Mouse (Mus musculus) embryonic facial prominence, embryonic 12.5 days (tissue): ENCODE data around the gene Ssh2. TPM values are rescaled to one million over a fixed set of nuclear protein-coding genes. Genes with fewer than 3 reads are reported as not detected.

Source experiments
- ATAC-seq: fragments of 200-750 bp; cut with Nextera tagmentation; 2 replicates; pipeline ENCODE4 v1.8.0; 2017; ENCODE audit not compliant: insufficient number of reproducible peaks, insufficient read depth, low FRiP score, low TSS enrichment
- H3K27ac ChIP-seq: fragments of 300-500 bp; sonication (generic); 2 replicates; pipeline ENCODE4 v1.5.1; 2016; ENCODE audit warnings: mild to moderate bottlenecking
- H3K27me3 ChIP-seq: fragments of 300-500 bp; sonication (generic); 2 replicates; pipeline ENCODE4 v1.6.1; 2016; ENCODE audit warnings: mild to moderate bottlenecking, moderate library complexity
- H3K36me3 ChIP-seq: fragments of 300-500 bp; sonication (generic); 2 replicates; pipeline ENCODE4 v1.6.1; 2016; ENCODE audit warnings: mild to moderate bottlenecking
- H3K4me1 ChIP-seq: fragments of 300-500 bp; sonication (generic); 2 replicates; pipeline ENCODE4 v1.6.1; 2016
- H3K4me2 ChIP-seq: fragments of 300-500 bp; sonication (generic); replicated peaks from 2 replicates; pipeline ENCODE4 v1.6.1; 2016; ENCODE audit warnings: mild to moderate bottlenecking, moderate library complexity
- H3K4me3 ChIP-seq: fragments of 300-500 bp; sonication (generic); 2 replicates; pipeline ENCODE4 v1.5.1; 2016; ENCODE audit warnings: mild to moderate bottlenecking
- H3K9ac ChIP-seq: fragments of 300-500 bp; sonication (generic); 2 replicates; pipeline ENCODE4 v1.6.1; 2016; ENCODE audit warnings: mild to moderate bottlenecking, moderate library complexity
- H3K9me3 ChIP-seq: fragments of 300-500 bp; sonication (generic); 2 replicates; pipeline ENCODE4 v1.6.1; 2016; ENCODE audit warnings: mild to moderate bottlenecking, moderate library complexity
- WGBS: fragments of 180-500 bp; shearing (Covaris S2); methylation state at CpG from one replicate; pipeline ENCODE4 v1.1.7; 2016; 5-methylcytosine and 5-hydroxymethylcytosine counted together
- polyA plus RNA-seq: library from polyadenylated mRNA; unstranded; fragments of >200 nt; fragmentation: Nextera tagmentation; extraction: Ambion mirVana; gene quantifications from 2 replicates; pipeline ENCODE4 v1.2.1, GENCODE M21; 2016

Gene Ssh2
- polyA plus RNA-seq, 1 experiment from 2014 or later, result 10.5 TPM

- H3K27ac ChIP-seq, result no peak overlapping the region
- ATAC-seq, result no peak
- WGBS, result 53% methylated on average over 1 of the region's 1 CpGs
- no peaks in the 10 kb centered on the region for H3K9me3 ChIP-seq
- no peak overlapping the region for H3K9ac ChIP-seq
- no peaks in the 10 kb centered on the region for H3K27me3 ChIP-seq
- peaks cover 6% of the 10 kb centered on the region; the same call in 1 of the 2 replicates for H3K4me1 ChIP-seq
- H3K4me2 ChIP-seq, result no peak overlapping the region
- H3K36me3 ChIP-seq, result no peaks in the 10 kb centered on the region
- no peak overlapping the region for H3K4me3 ChIP-seq
Measured at GRCm38 (mm10) chr11:77194762-77195161, 21.3 kb upstream of the Ssh2 start.

GRCm38 (mm10) chr11:77195360-77196109 lies 20.6 kb upstream of the Ssh2 start:
- no peak overlapping the region for H3K4me3 ChIP-seq
- WGBS, result 76% methylated on average over 11 of the region's 11 CpGs
- no peaks in the 10 kb centered on the region for H3K36me3 ChIP-seq
- no peak overlapping the region for H3K9ac ChIP-seq
- peaks cover 6% of the 10 kb centered on the region; the same call in 1 of the 2 replicates for H3K4me1 ChIP-seq
- no peak overlapping the region for H3K4me2 ChIP-seq
- no peaks in the 10 kb centered on the region for H3K27me3 ChIP-seq
- no peaks in the 10 kb centered on the region for H3K9me3 ChIP-seq
- no peak for ATAC-seq
- H3K27ac ChIP-seq, result no peak overlapping the region

GRCm38 (mm10) chr11:77196181-77197143 lies 19.6 kb upstream of the Ssh2 start:
- H3K9ac ChIP-seq, result no peak overlapping the region
- H3K4me2 ChIP-seq, result no peak overlapping the region
- 30% methylated on average over 4 of the region's 4 CpGs for WGBS
- no peaks in the 10 kb centered on the region for H3K27me3 ChIP-seq
- no peaks in the 10 kb centered on the region for H3K9me3 ChIP-seq
- no peak overlapping the region for H3K27ac ChIP-seq
- no peak overlapping the region for H3K4me3 ChIP-seq
- peaks cover 6% of the 10 kb centered on the region; the same call in 1 of the 2 replicates for H3K4me1 ChIP-seq
- H3K36me3 ChIP-seq, result no peaks in the 10 kb centered on the region
- no peak for ATAC-seq

GRCm38 (mm10) chr11:77199636-77200035 lies 16.5 kb upstream of the Ssh2 start:
- 0 out of 2 replicates have a peak, but pooled peaks cover 3% of the 10 kb centered on the region for H3K4me1 ChIP-seq
- WGBS, result 48% methylated on average over 4 of the region's 4 CpGs
- no peaks in the 10 kb centered on the region for H3K9me3 ChIP-seq
- no peak overlapping the region for H3K9ac ChIP-seq
- H3K27me3 ChIP-seq, result no peaks in the 10 kb centered on the region
- no peak overlapping the region for H3K4me2 ChIP-seq
- no peak overlapping the region for H3K4me3 ChIP-seq
- no peak overlapping the region for H3K27ac ChIP-seq
- H3K36me3 ChIP-seq, result no peaks in the 10 kb centered on the region
- no peak for ATAC-seq

GRCm38 (mm10) chr11:77200703-77201102 lies 15.4 kb upstream of the Ssh2 start:
- H3K4me2 ChIP-seq, result no peak overlapping the region
- 87% methylated on average over 1 of the region's 1 CpGs for WGBS
- 0 out of 2 replicates have a peak, but pooled peaks cover 3% of the 10 kb centered on the region for H3K4me1 ChIP-seq
- H3K4me3 ChIP-seq, result no peak overlapping the region
- H3K27me3 ChIP-seq, result no peaks in the 10 kb centered on the region
- no peaks in the 10 kb centered on the region for H3K9me3 ChIP-seq
- no peak for ATAC-seq
- H3K9ac ChIP-seq, result no peak overlapping the region
- H3K27ac ChIP-seq, result no peak overlapping the region
- H3K36me3 ChIP-seq, result no peaks in the 10 kb centered on the region

GRCm38 (mm10) chr11:77214142-77214692 lies 1.9 kb upstream of the Ssh2 start:
- Histone ChIP-seq H3K27me3 (no peaks in the 10 kb centered on the region), H3K9ac (no peak overlapping the region), H3K36me3 (no peaks in the 10 kb centered on the region), H3K4me3 (no peak overlapping the region), H3K4me1 (peaks cover 8% of the 10 kb centered on the region; the same call in 1 of the 2 replicates), H3K27ac (no peak overlapping the region), H3K9me3 (no peaks in the 10 kb centered on the region), H3K4me2 (no peak overlapping the region)
- ATAC-seq, result no peak
- WGBS, result 85% methylated on average over 1 of the region's 1 CpGs

GRCm38 (mm10) chr11:77214755-77215154 lies 1.3 kb upstream of the Ssh2 start:
- Histone ChIP-seq H3K9ac (no peak overlapping the region), H3K27me3 (no peaks in the 10 kb centered on the region), H3K4me3 (no peak overlapping the region), H3K36me3 (no peaks in the 10 kb centered on the region), H3K4me1 (peaks cover 8% of the 10 kb centered on the region; the same call in 1 of the 2 replicates), H3K9me3 (no peaks in the 10 kb centered on the region), H3K4me2 (no peak overlapping the region), H3K27ac (no peak overlapping the region)
- WGBS, result 0% methylated on average over 1 of the region's 1 CpGs
- ATAC-seq, result peak; percentile 82; the same call in 1 of the 2 replicates

GRCm38 (mm10) chr11:77215483-77215882 lies 604 bp upstream of the Ssh2 start:
- H3K4me3 ChIP-seq, result peak overlapping the region; percentile 86
- no peaks in the 10 kb centered on the region for H3K27me3 ChIP-seq
- ATAC-seq, result no peak
- H3K9me3 ChIP-seq, result no peaks in the 10 kb centered on the region
- no peaks in the 10 kb centered on the region for H3K36me3 ChIP-seq
- H3K4me2 ChIP-seq, result peak overlapping the region; percentile 68
- peak overlapping the region; percentile 92 for H3K27ac ChIP-seq
- peak overlapping the region; percentile 87 for H3K9ac ChIP-seq
- peaks cover 8% of the 10 kb centered on the region; the same call in 1 of the 2 replicates for H3K4me1 ChIP-seq
- WGBS, result under 1% methylated on average over 11 of the region's 11 CpGs

GRCm38 (mm10) chr11:77216761-77217130 lies 659 bp downstream of the Ssh2 start:
- no peaks in the 10 kb centered on the region for H3K27me3 ChIP-seq
- no peaks in the 10 kb centered on the region for H3K9me3 ChIP-seq
- peak overlapping the region; percentile 92; the same call in 1 of the 2 replicates for H3K27ac ChIP-seq
- no peaks in the 10 kb centered on the region for H3K36me3 ChIP-seq
- H3K9ac ChIP-seq, result peak overlapping the region; percentile 87
- peak overlapping the region; percentile 86 for H3K4me3 ChIP-seq
- under 1% methylated on average over 11 of the region's 11 CpGs for WGBS
- peaks cover 8% of the 10 kb centered on the region; the same call in 1 of the 2 replicates for H3K4me1 ChIP-seq
- ATAC-seq, result peak; percentile 67
- peak overlapping the region; percentile 68 for H3K4me2 ChIP-seq

- WGBS, result 78% methylated on average over 2 of the region's 2 CpGs
- no peaks in the 10 kb centered on the region for H3K9me3 ChIP-seq
- no peaks in the 10 kb centered on the region for H3K27me3 ChIP-seq
Measured at GRCm38 (mm10) chr11:77230765-77231164, 14.7 kb downstream of the Ssh2 start.

GRCm38 (mm10) chr11:77231514-77231913 lies 15.4 kb downstream of the Ssh2 start:
- Histone ChIP-seq H3K27me3 (no peaks in the 10 kb centered on the region), H3K4me3 (no peak overlapping the region), H3K36me3 (no peaks in the 10 kb centered on the region), H3K4me1 (no peaks in the 10 kb centered on the region), H3K4me2 (no peak overlapping the region), H3K27ac (no peak overlapping the region), H3K9me3 (no peaks in the 10 kb centered on the region), H3K9ac (no peak overlapping the region)
- 89% methylated on average over 2 of the region's 2 CpGs for WGBS
- ATAC-seq, result no peak

More at GRCm38 (mm10) chr11:77230765-77231164, 14.7 kb downstream of the Ssh2 start:
- H3K4me3 ChIP-seq, result no peak overlapping the region
- no peak for ATAC-seq
- no peak overlapping the region for H3K9ac ChIP-seq
- no peak overlapping the region for H3K4me2 ChIP-seq
- H3K4me1 ChIP-seq, result no peaks in the 10 kb centered on the region
- H3K36me3 ChIP-seq, result no peaks in the 10 kb centered on the region
- H3K27ac ChIP-seq, result no peak overlapping the region
